Mouse (Mus musculus): ENCODE data around the gene Cfap77.

GRCm38 (mm10) chr2:29016599-29017587 lies 38.0 kb downstream of the Cfap77 start:
- TF ChIP-seq CTCF (conservative IDR thresholded peaks at IDR 0.05; ENCODE audit: insufficient read depth, insufficient read length, low read depth, low read length), result no peak
- no peak for TF ChIP-seq POLR2A (IDR thresholded peaks at IDR 0.05; ENCODE audit: low read depth, low read length)

Data from kidney, adult 2 months (tissue).